Mouse (Mus musculus): Measurements from ENCODE around the gene Thumpd3. TPM values are rescaled to one million over a fixed set of nuclear protein-coding genes. Genes with fewer than 3 reads are reported as not detected.

The Thumpd3 gene
- polyA plus RNA-seq, 1 experiment = 33.5 TPM

GRCm38 (mm10) chr6:113049159-113049558 is 3.1 kb downstream of the Thumpd3 start:
- Histone ChIP-seq H3K4me1 (ENCODE audit: control insufficient read depth, insufficient read depth, low read length) (peaks cover 4% of the 10 kb centered on the region), H3K27ac (ENCODE audit: insufficient read depth, low read length) (no peak overlapping the region), H3K4me3 (ENCODE audit: insufficient read depth, low read length) (no peak overlapping the region)
- TF ChIP-seq POLR2A (IDR thresholded peaks at IDR 0.05; ENCODE audit: low read depth, low read length) = no peak
- no peak for TF ChIP-seq CTCF (IDR thresholded peaks at IDR 0.05; ENCODE audit: borderline replicate concordance, insufficient read depth, low read length)

- no peaks in the 10 kb centered on the region for H3K4me1 ChIP-seq (ENCODE audit: control insufficient read depth, insufficient read depth, low read length)
- no peak overlapping the region for H3K27ac ChIP-seq (ENCODE audit: insufficient read depth, low read length)
- TF ChIP-seq CTCF (IDR thresholded peaks at IDR 0.05; ENCODE audit: borderline replicate concordance, insufficient read depth, low read length) (no peak), POLR2A (IDR thresholded peaks at IDR 0.05; ENCODE audit: low read depth, low read length) (no peak)
- no peak overlapping the region for H3K4me3 ChIP-seq (ENCODE audit: insufficient read depth, low read length)
These were observed 6.9 kb downstream of the Thumpd3 start for GRCm38 (mm10) chr6:113052972-113053371.

GRCm38 (mm10) chr6:113054552-113055107 is 8.6 kb downstream of the Thumpd3 start:
- no peak overlapping the region for H3K4me3 ChIP-seq (ENCODE audit: insufficient read depth, low read length)
- no peaks in the 10 kb centered on the region for H3K4me1 ChIP-seq (ENCODE audit: control insufficient read depth, insufficient read depth, low read length)
- no peak for TF ChIP-seq CTCF (IDR thresholded peaks at IDR 0.05; ENCODE audit: borderline replicate concordance, insufficient read depth, low read length)
- TF ChIP-seq POLR2A (IDR thresholded peaks at IDR 0.05; ENCODE audit: low read depth, low read length) = no peak
- no peak overlapping the region for H3K27ac ChIP-seq (ENCODE audit: insufficient read depth, low read length)

- no peak overlapping the region for H3K4me3 ChIP-seq (ENCODE audit: insufficient read depth, low read length)
- TF ChIP-seq CTCF (IDR thresholded peaks at IDR 0.05; ENCODE audit: borderline replicate concordance, insufficient read depth, low read length) (no peak), POLR2A (IDR thresholded peaks at IDR 0.05; ENCODE audit: low read depth, low read length) (no peak)
- no peaks in the 10 kb centered on the region for H3K4me1 ChIP-seq (ENCODE audit: control insufficient read depth, insufficient read depth, low read length)
- no peak overlapping the region for H3K27ac ChIP-seq (ENCODE audit: insufficient read depth, low read length)
These were observed 15.0 kb downstream of the Thumpd3 start for GRCm38 (mm10) chr6:113060892-113061563.

GRCm38 (mm10) chr6:113062253-113062652 is 16.2 kb downstream of the Thumpd3 start:
- TF ChIP-seq POLR2A (IDR thresholded peaks at IDR 0.05; ENCODE audit: low read depth, low read length) (no peak), CTCF (IDR thresholded peaks at IDR 0.05; ENCODE audit: borderline replicate concordance, insufficient read depth, low read length) (no peak)
- no peak overlapping the region for H3K27ac ChIP-seq (ENCODE audit: insufficient read depth, low read length)
- no peak overlapping the region for H3K4me3 ChIP-seq (ENCODE audit: insufficient read depth, low read length)
- H3K4me1 ChIP-seq (ENCODE audit: control insufficient read depth, insufficient read depth, low read length) = no peaks in the 10 kb centered on the region

GRCm38 (mm10) chr6:113063363-113063762 is 17.3 kb downstream of the Thumpd3 start:
- Histone ChIP-seq H3K4me1 (ENCODE audit: control insufficient read depth, insufficient read depth, low read length) (no peaks in the 10 kb centered on the region), H3K27ac (ENCODE audit: insufficient read depth, low read length) (no peak overlapping the region), H3K4me3 (ENCODE audit: insufficient read depth, low read length) (no peak overlapping the region)
- TF ChIP-seq POLR2A (IDR thresholded peaks at IDR 0.05; ENCODE audit: low read depth, low read length) = no peak
- no peak for TF ChIP-seq CTCF (IDR thresholded peaks at IDR 0.05; ENCODE audit: borderline replicate concordance, insufficient read depth, low read length)

GRCm38 (mm10) chr6:113065186-113065585 is 19.2 kb downstream of the Thumpd3 start:
- Histone ChIP-seq H3K4me3 (ENCODE audit: insufficient read depth, low read length) (no peak overlapping the region), H3K27ac (ENCODE audit: insufficient read depth, low read length) (no peak overlapping the region), H3K4me1 (ENCODE audit: control insufficient read depth, insufficient read depth, low read length) (no peaks in the 10 kb centered on the region)
- TF ChIP-seq CTCF (IDR thresholded peaks at IDR 0.05; ENCODE audit: borderline replicate concordance, insufficient read depth, low read length) (no peak), POLR2A (IDR thresholded peaks at IDR 0.05; ENCODE audit: low read depth, low read length) (no peak)

- Histone ChIP-seq H3K4me1 (ENCODE audit: control insufficient read depth, insufficient read depth, low read length) (peaks cover 3% of the 10 kb centered on the region; the same call in 1 of the 2 replicates), H3K4me3 (ENCODE audit: insufficient read depth, low read length) (no peak overlapping the region), H3K27ac (ENCODE audit: insufficient read depth, low read length) (no peak overlapping the region)
- no peak for TF ChIP-seq POLR2A (IDR thresholded peaks at IDR 0.05; ENCODE audit: low read depth, low read length)
- TF ChIP-seq CTCF (IDR thresholded peaks at IDR 0.05; ENCODE audit: borderline replicate concordance, insufficient read depth, low read length) = no peak
These were observed 23.1 kb downstream of the Thumpd3 start for GRCm38 (mm10) chr6:113069154-113069553.

- H3K4me3 ChIP-seq (ENCODE audit: insufficient read depth, low read length) = peak overlapping the region; percentile 64
- TF ChIP-seq CTCF (IDR thresholded peaks at IDR 0.05; ENCODE audit: borderline replicate concordance, insufficient read depth, low read length) = no peak
- TF ChIP-seq POLR2A (IDR thresholded peaks at IDR 0.05; ENCODE audit: low read depth, low read length) = no peak
- H3K27ac ChIP-seq (ENCODE audit: insufficient read depth, low read length) = peak overlapping the region; percentile 98
- H3K4me1 ChIP-seq (ENCODE audit: control insufficient read depth, insufficient read depth, low read length) = peaks cover 3% of the 10 kb centered on the region; the same call in 1 of the 2 replicates
These were observed 29.2 kb downstream of the Thumpd3 start for GRCm38 (mm10) chr6:113075261-113075660.

- peaks cover 3% of the 10 kb centered on the region; the same call in 1 of the 2 replicates for H3K4me1 ChIP-seq (ENCODE audit: control insufficient read depth, insufficient read depth, low read length)
- TF ChIP-seq CTCF (IDR thresholded peaks at IDR 0.05; ENCODE audit: borderline replicate concordance, insufficient read depth, low read length) (no peak), POLR2A (IDR thresholded peaks at IDR 0.05; ENCODE audit: low read depth, low read length) (peak; percentile 88)
- peak overlapping the region; percentile 98 for H3K27ac ChIP-seq (ENCODE audit: insufficient read depth, low read length)
- H3K4me3 ChIP-seq (ENCODE audit: insufficient read depth, low read length) = peak overlapping the region; percentile 64
These were observed 30.1 kb downstream of the Thumpd3 start for GRCm38 (mm10) chr6:113076012-113076685.

Data from embryonic fibroblast, embryonic 13.5 days (primary cell).